Mouse (Mus musculus) left cerebral cortex, adult 11 months (tissue): ENCODE data around the gene 2200002D01Rik.

Experiments
- DNase-seq: peaks from one replicate; pipeline ENCODE4 v3.0.0; 2022; ENCODE audit warnings: low spot score

Gene 2200002D01Rik

GRCm38 (mm10) chr7:29248261-29248841, at the start of gene 2200002D01Rik:
2200002D01Rik (minus strand) TSS chr7:29248466.
- no peak for DNase-seq

- no peak for DNase-seq
Observed at GRCm38 (mm10) chr7:29296998-29297397, 48.7 kb upstream of the 2200002D01Rik start.

- DNase-seq: no peak
Observed at GRCm38 (mm10) chr7:29295861-29296647, 47.8 kb upstream of the 2200002D01Rik start.

GRCm38 (mm10) chr7:29294111-29294761, 46.0 kb upstream of the 2200002D01Rik start:
- no peak for DNase-seq

GRCm38 (mm10) chr7:29293131-29294065, 45.1 kb upstream of the 2200002D01Rik start:
- no peak for DNase-seq

- no peak for DNase-seq
Observed at GRCm38 (mm10) chr7:29292458-29293098, 44.3 kb upstream of the 2200002D01Rik start.

- no peak for DNase-seq
Observed at GRCm38 (mm10) chr7:29291616-29292457, 43.6 kb upstream of the 2200002D01Rik start.

GRCm38 (mm10) chr7:29290691-29291485, 42.6 kb upstream of the 2200002D01Rik start:
- no peak for DNase-seq

GRCm38 (mm10) chr7:29289856-29290255, 41.6 kb upstream of the 2200002D01Rik start:
- no peak for DNase-seq

- no peak for DNase-seq
Observed at GRCm38 (mm10) chr7:29288942-29289638, 40.8 kb upstream of the 2200002D01Rik start, which contains the start of gene Ppp1r14a. Ppp1r14a (plus strand) TSS chr7:29289308.

- no peak for DNase-seq
Observed at GRCm38 (mm10) chr7:29288079-29288478, 39.8 kb upstream of the 2200002D01Rik start.

GRCm38 (mm10) chr7:29287481-29287880, 39.2 kb upstream of the 2200002D01Rik start:
- no peak for DNase-seq

- DNase-seq: no peak
Observed at GRCm38 (mm10) chr7:29284523-29284922, 36.3 kb upstream of the 2200002D01Rik start.

GRCm38 (mm10) chr7:29283876-29284275, 35.6 kb upstream of the 2200002D01Rik start:
- DNase-seq: no peak

GRCm38 (mm10) chr7:29282074-29282554, 33.8 kb upstream of the 2200002D01Rik start:
- no peak for DNase-seq

GRCm38 (mm10) chr7:29281201-29282073, 33.2 kb upstream of the 2200002D01Rik start, which contains the start of gene Spint2:
Spint2 (minus strand) TSS chr7:29281912.
- no peak for DNase-seq

- DNase-seq: no peak
Observed at GRCm38 (mm10) chr7:29280801-29281200, 32.5 kb upstream of the 2200002D01Rik start.

- no peak for DNase-seq
Observed at GRCm38 (mm10) chr7:29279924-29280323, 31.7 kb upstream of the 2200002D01Rik start.
